In genomic region chr14:78851366-78851765, GRCm38 (mm10) we compare ENCODE assay signal across 14 mouse cellular contexts. TPM values are rescaled to one million over a fixed set of nuclear protein-coding genes. Genes with fewer than 3 reads are reported as not detected.
DNase-seq lines count a peak whose midpoint lies in the region; ATAC-seq lines count a peak whose summit lies in the region.
"Had no signal": no experiment of that assay in that cellular context is flagged by ENCODE, and none has a peak within 500 bp of the region (broad histone marks: within the 10 kb centered on the region; RNA-seq: fewer than 3 reads in every experiment).

No protein-coding gene starts in this region.

- H3K4me1 ChIP-seq in kidney, embryonic 15.5 days = peaks cover 28% of the 10 kb centered on the region
- peaks cover 14% of the 10 kb centered on the region for H3K4me1 ChIP-seq in liver, embryonic 11.5 days (replicated peaks; ENCODE audit: control insufficient read depth, insufficient read depth, low read length)

- H3K9ac ChIP-seq in kidney, embryonic 15.5 days = no peak overlapping the region
- H3K9ac ChIP-seq in liver, embryonic 11.5 days (ENCODE audit: low read depth, low read length) = no peak overlapping the region
- H3K9ac ChIP-seq: embryonic facial prominence, embryonic 15.5 days; forebrain, embryonic 15.5 days; intestine, embryonic 15.5 days; limb, embryonic 12.5 days had no signal

- H3K36me3 ChIP-seq in kidney, embryonic 15.5 days = no peaks in the 10 kb centered on the region
- H3K36me3 ChIP-seq in liver, embryonic 11.5 days (ENCODE audit: control insufficient read depth, insufficient read depth, low read length) = no peaks in the 10 kb centered on the region
- H3K36me3 ChIP-seq: embryonic facial prominence, embryonic 15.5 days; forebrain, embryonic 15.5 days; intestine, embryonic 15.5 days; limb, embryonic 12.5 days had no signal

- no peak overlapping the region for H3K27ac ChIP-seq in kidney, embryonic 15.5 days
- peak overlapping the region; percentile 1; the same call in 1 of the 2 replicates for H3K27ac ChIP-seq in liver, embryonic 11.5 days (ENCODE audit: low read depth, low read length)
- H3K27ac ChIP-seq: embryonic facial prominence, embryonic 15.5 days; forebrain, embryonic 15.5 days; intestine, embryonic 15.5 days; limb, embryonic 12.5 days had no signal

- WGBS in kidney, embryonic 15.5 days = 61% methylated on average over 3 of the region's 3 CpGs
- WGBS in liver, embryonic 11.5 days = 54% methylated on average over 3 of the region's 3 CpGs

- H3K4me3 ChIP-seq in kidney, embryonic 15.5 days (replicated peaks) = no peak overlapping the region
- no peak overlapping the region for H3K4me3 ChIP-seq in liver, embryonic 11.5 days (ENCODE audit: low read depth, low read length)
- H3K4me3 ChIP-seq: embryonic facial prominence, embryonic 15.5 days; forebrain, embryonic 15.5 days; intestine, embryonic 15.5 days; limb, embryonic 12.5 days had no signal

- no peaks in the 10 kb centered on the region for H3K9me3 ChIP-seq in kidney, embryonic 15.5 days (replicated peaks)
- no peaks in the 10 kb centered on the region for H3K9me3 ChIP-seq in liver, embryonic 11.5 days (ENCODE audit: control insufficient read depth, low read length)
- H3K9me3 ChIP-seq: embryonic facial prominence, embryonic 15.5 days; forebrain, embryonic 15.5 days; intestine, embryonic 15.5 days; limb, embryonic 12.5 days had no signal

- no peaks in the 10 kb centered on the region for H3K27me3 ChIP-seq in kidney, embryonic 15.5 days
- H3K27me3 ChIP-seq in liver, embryonic 11.5 days (replicated peaks; ENCODE audit: control insufficient read depth, insufficient read depth, low read length) = no peaks in the 10 kb centered on the region
- H3K27me3 ChIP-seq: embryonic facial prominence, embryonic 15.5 days; forebrain, embryonic 15.5 days; intestine, embryonic 15.5 days; limb, embryonic 12.5 days had no signal

- no peak for ATAC-seq in kidney, embryonic 15.5 days (replicated peaks; ENCODE audit: low FRiP score)
- no peak for ATAC-seq in liver, embryonic 11.5 days (replicated peaks; ENCODE audit: low FRiP score)
- ATAC-seq in granulocyte monocyte progenitor cell, adult 5-6 weeks (replicated peaks; ENCODE audit: poor library complexity, severe bottlenecking) = no peak
- ATAC-seq: forebrain, embryonic 15.5 days had no signal

- peak overlapping the region; percentile 26; the same call in 1 of the 2 replicates for H3K4me2 ChIP-seq in kidney, embryonic 15.5 days
- H3K4me2 ChIP-seq in liver, embryonic 11.5 days = peak overlapping the region; percentile 31
- H3K4me2 ChIP-seq: embryonic facial prominence, embryonic 15.5 days; forebrain, embryonic 15.5 days had no signal

- peak; percentile 3 to 31 for DNase-seq in frontal cortex, postnatal 36 days (ENCODE audit: low spot score in 2 of 2)
- DNase-seq in frontal cortex, postnatal 14 days (ENCODE audit: low spot score in 2 of 2) = no peak
- no peak for DNase-seq in kidney, postnatal 14 days
- peak; percentile 15 to 57 for DNase-seq in adrenal gland, postnatal 36 days
- no peak for DNase-seq in liver, embryonic 11.5 days (ENCODE audit: low spot score)
- DNase-seq in thymus, postnatal 4 days = no peak
- DNase-seq: cerebellum, adult 9-11 months; lung, postnatal 36 days had no signal

RNA-seq across cellular contexts. Expression of gene Vwa8, which starts 2.5 kb away (rescaled TPM):
- 13.3 and 14.6 TPM in 2 replicates for polyA plus RNA-seq in kidney, embryonic 15.5 days (2015; fragmentation: Nextera tagmentation; extraction: Ambion mirVana)
- 100 to 1,000 TPM; 146 to 169 TPM for total RNA-seq in adrenal gland, postnatal 36 days (2021)
- 12.6 and 13.2 TPM in 2 replicates for polyA plus RNA-seq in liver, embryonic 11.5 days (2014; fragmentation: Nextera tagmentation; extraction: Ambion mirVana)
- total RNA-seq in granulocyte monocyte progenitor cell, adult 5-6 weeks (2014; fragmentation: Nextera tagmentation) = 18.5 and 23.2 TPM in 2 replicates
- 22.2 and 26.5 TPM in 2 replicates for total RNA-seq in granulocyte monocyte progenitor cell, adult 5-6 weeks (2017)

Comparison
In these comparisons a context has a peak if more than half of its experiments do, and no peak if none do; other contexts are left out.
1. DNase-seq: peak in frontal cortex, postnatal 36 days (2 of 2) and adrenal gland, postnatal 36 days (2 of 2); none in frontal cortex, postnatal 14 days (0 of 2), kidney, postnatal 14 days (single experiment), liver, embryonic 11.5 days (single experiment) and thymus, postnatal 4 days (single experiment).
2. RNA of gene Vwa8, which starts 2.5 kb away (total RNA-seq): 146 to 169 TPM in adrenal gland, postnatal 36 days; 18.5 to 26.5 TPM in granulocyte monocyte progenitor cell, adult 5-6 weeks; every median in the first group is over 4 times any median in the second.